Mouse (Mus musculus) CH12.LX (cell line): ENCODE data around the gene Lmtk2.

ENCODE experiments used
- CTCF ChIP-seq, 2 experiments: IDR thresholded peaks in 1 of 2; conservative IDR thresholded peaks in 1 of 2; 2 replicates each; pipeline ENCODE4 v1.5.1; 2011 to 2012; ENCODE audit warnings: low read depth in 2 of 2, low read length in 2 of 2, improper control_type of control experiment in 1 of 2, inconsistent platforms in 1 of 2, mild to moderate bottlenecking in 1 of 2, moderate library complexity in 1 of 2
- E2F4 ChIP-seq: IDR thresholded peaks from 2 replicates; pipeline ENCODE4 v1.6.1; 2011; ENCODE audit warnings: low read depth, low read length, improper control_type of control experiment; ENCODE audit not compliant: insufficient replicate concordance
- JUND ChIP-seq: conservative IDR thresholded peaks from 2 replicates; pipeline ENCODE4 v1.6.1; 2011; ENCODE audit warnings: low read depth, low read length, improper control_type of control experiment
- MAFK ChIP-seq: IDR thresholded peaks from 2 replicates; pipeline ENCODE4 v1.6.1; 2011; ENCODE audit warnings: low read length, improper control_type of control experiment; ENCODE audit not compliant: insufficient replicate concordance
- MAX ChIP-seq: IDR thresholded peaks from 2 replicates; pipeline ENCODE4 v1.6.1; 2011; ENCODE audit warnings: low read length, improper control_type of control experiment
- POLR2A ChIP-seq: IDR thresholded peaks from 2 replicates; pipeline ENCODE4 v1.6.1; 2011; ENCODE audit warnings: low read depth, mild to moderate bottlenecking, improper control_type of control experiment, low read length
- SMC3 ChIP-seq: IDR thresholded peaks from 2 replicates; pipeline ENCODE4 v1.6.1; 2011; ENCODE audit warnings: low read depth, low read length, improper control_type of control experiment
- TBP ChIP-seq: conservative IDR thresholded peaks from 2 replicates; pipeline ENCODE4 v1.6.1; 2011; ENCODE audit warnings: low read depth, low read length, improper control_type of control experiment
- TCF12 ChIP-seq: IDR thresholded peaks from 2 replicates; pipeline ENCODE4 v1.6.1; 2014; ENCODE audit warnings: low read depth, mild to moderate bottlenecking, inconsistent platforms, low read length, improper control_type of control experiment
- USF2 ChIP-seq: conservative IDR thresholded peaks from 2 replicates; pipeline ENCODE4 v1.6.1; 2011; ENCODE audit warnings: low read depth, low read length, improper control_type of control experiment
- ZMIZ1 ChIP-seq: IDR thresholded peaks from 2 replicates; pipeline ENCODE4 v1.6.1; 2012; ENCODE audit warnings: low read depth, mild to moderate bottlenecking, inconsistent platforms, low read length, improper control_type of control experiment

GRCm38 (mm10) chr5:144143531-144143930 lies 43.3 kb downstream of the Lmtk2 start:
- TF ChIP-seq CTCF (conservative IDR thresholded peaks at IDR 0.05 in 1 of 2, IDR thresholded peaks at IDR 0.05 in 1 of 2; ENCODE audit: low read depth in 2 of 2, low read length in 2 of 2) = peak in 1 of 2 experiments; percentile 52; a peak in 2 of 4 replicates
- TF ChIP-seq TBP = no peak
- no peak for TF ChIP-seq USF2
- TF ChIP-seq ZMIZ1 = no peak
- TF ChIP-seq POLR2A = no peak
- TF ChIP-seq E2F4 = no peak
- no peak for TF ChIP-seq MAX
- TF ChIP-seq SMC3 = peak; percentile 20
- TF ChIP-seq MAFK = no peak
- TF ChIP-seq TCF12 = no peak
- no peak for TF ChIP-seq JUND
